Mouse (Mus musculus) gastrocnemius, adult 2 months (tissue): ENCODE results near the gene Ccdc62. TPM values are rescaled to one million over a fixed set of nuclear protein-coding genes. Genes with fewer than 3 reads are reported as not detected.
A peak's percentile ranks its signal among the peaks of the same experiment; 100 is the strongest.

Experiments
- DNase-seq: peaks from one replicate; pipeline ENCODE4 v3.0.0; 2022
- H3K27ac ChIP-seq: fragments of 200-600 bp; 2 replicates; pipeline ENCODE4 v1.8.1; 2022; ENCODE audit warnings: mild to moderate bottlenecking
- H3K4me3 ChIP-seq: fragments of 200-600 bp; 2 replicates; pipeline ENCODE4 v1.8.1; 2022; ENCODE audit warnings: mild to moderate bottlenecking, moderate library complexity
- CTCF ChIP-seq: fragments of 200-600 bp; IDR thresholded peaks from 2 replicates; pipeline ENCODE4 v1.8.1; 2022; ENCODE audit warnings: antibody characterized with exemption, mild to moderate bottlenecking, moderate library complexity
- intact Hi-C: fragments of 180-260 bp; cut with DNase I; formaldehyde crosslinking; loops from one replicate; pipeline ENCODE4 v1.15.1; 2025
- total RNA-seq, 2 experiments: library from RNA; stranded (reverse); gene quantifications; 2 replicates each; pipeline ENCODE4 v1.2.3; 2021

Gene Ccdc62
- total RNA-seq, 2 experiments from 2014 or later, result 0.66 to 0.73 TPM

- Histone ChIP-seq H3K27ac (0 out of 2 replicates have a peak overlapping the region, but pooled peaks have one; percentile 24), H3K4me3 (no peak overlapping the region)
- intact Hi-C loops, result no loop called here
- no peak for DNase-seq
- TF ChIP-seq CTCF, result no peak
These were observed 59.7 kb downstream of the Ccdc62 start for GRCm38 (mm10) chr5:123989941-123990885.

- Histone ChIP-seq H3K27ac (peak overlapping the region; percentile 87), H3K4me3 (no peak overlapping the region)
- DNase-seq, result no peak
- intact Hi-C loops, result no loop called here
- TF ChIP-seq CTCF, result no peak
These were observed 60.8 kb downstream of the Ccdc62 start for GRCm38 (mm10) chr5:123991321-123991720.

DNA sequence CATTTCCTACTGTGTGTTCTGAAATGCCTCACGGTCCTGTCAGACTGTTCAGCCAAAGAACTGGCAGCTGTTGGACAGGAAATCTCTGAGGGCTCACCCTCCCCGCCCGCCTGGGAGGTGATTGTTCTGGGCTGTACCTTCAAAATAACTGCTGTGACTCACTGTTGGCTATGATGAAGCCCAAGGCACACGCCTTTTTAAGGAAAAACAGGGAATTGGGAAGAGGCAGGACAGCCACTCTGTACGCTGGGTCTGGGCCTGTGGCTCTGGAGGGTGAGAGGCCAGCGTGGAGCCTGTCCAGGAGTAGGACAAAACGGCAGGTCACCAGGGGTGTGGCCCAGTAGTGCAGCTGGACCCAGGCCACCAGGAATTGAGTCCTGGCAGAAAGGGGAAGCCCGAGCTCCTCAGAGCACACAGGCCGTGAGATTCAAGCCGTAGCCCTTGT lies 61.7 kb downstream of the Ccdc62 start:
- intact Hi-C loops, result loop anchor here (1.0 kb wide), 1 partner anchor 45 kb away; no protein-coding TSS in a partner anchor
- TF ChIP-seq CTCF, result no peak
- peak overlapping the region; percentile 21; the same call in 1 of the 2 replicates for H3K4me3 ChIP-seq
- DNase-seq, result peak; percentile 80
- H3K27ac ChIP-seq, result peak overlapping the region; percentile 87

GRCm38 (mm10) chr5:123992794-123993193 lies 62.3 kb downstream of the Ccdc62 start:
- Histone ChIP-seq H3K27ac (peak overlapping the region; percentile 87), H3K4me3 (peak overlapping the region; percentile 21; the same call in 1 of the 2 replicates)
- intact Hi-C loops, result loop anchor here (1.0 kb wide), 1 partner anchor 45 kb away; no protein-coding TSS in a partner anchor
- DNase-seq, result peak; percentile 90
- peak; percentile 100; the same call in 1 of the 2 replicates for TF ChIP-seq CTCF

- no peak overlapping the region for H3K27ac ChIP-seq
- no peak for TF ChIP-seq CTCF
- intact Hi-C loops, result no loop called here
- H3K4me3 ChIP-seq, result no peak overlapping the region
- no peak for DNase-seq
These were observed 63.0 kb downstream of the Ccdc62 start for GRCm38 (mm10) chr5:123993263-123994036.

GRCm38 (mm10) chr5:123994468-123994867 lies 64.0 kb downstream of the Ccdc62 start:
- no peak for TF ChIP-seq CTCF
- intact Hi-C loops, result no loop called here
- Histone ChIP-seq H3K27ac (no peak overlapping the region), H3K4me3 (no peak overlapping the region)
- DNase-seq, result no peak

DNA sequence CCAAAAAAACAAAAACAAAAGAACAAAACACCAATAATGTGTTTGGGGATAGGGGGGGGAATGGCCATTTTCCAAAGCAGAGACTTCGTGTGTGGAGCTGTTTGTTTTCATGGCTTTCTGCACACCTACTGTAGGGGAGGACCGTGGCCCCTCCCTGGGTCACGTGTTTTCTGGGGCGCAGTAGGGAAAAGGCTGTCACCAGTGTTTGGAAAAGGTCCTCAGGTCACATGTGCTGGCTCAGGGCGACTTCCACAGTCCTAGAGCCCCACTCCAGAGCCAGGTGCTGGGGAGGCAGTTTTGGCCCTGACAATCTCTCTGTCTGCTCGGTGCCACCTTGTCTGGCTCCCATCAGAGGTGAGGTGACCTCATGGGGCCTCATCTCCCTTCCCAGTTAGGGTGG lies 64.9 kb downstream of the Ccdc62 start:
- intact Hi-C loops, result no loop called here
- no peak for DNase-seq
- H3K4me3 ChIP-seq, result no peak overlapping the region
- H3K27ac ChIP-seq, result no peak overlapping the region
- TF ChIP-seq CTCF, result no peak

- Histone ChIP-seq H3K27ac (no peak overlapping the region), H3K4me3 (no peak overlapping the region)
- DNase-seq, result peak; percentile 58
- peak; percentile 63 for TF ChIP-seq CTCF
- intact Hi-C loops, result no loop called here
These were observed 65.7 kb downstream of the Ccdc62 start for GRCm38 (mm10) chr5:123996194-123996593.

DNA sequence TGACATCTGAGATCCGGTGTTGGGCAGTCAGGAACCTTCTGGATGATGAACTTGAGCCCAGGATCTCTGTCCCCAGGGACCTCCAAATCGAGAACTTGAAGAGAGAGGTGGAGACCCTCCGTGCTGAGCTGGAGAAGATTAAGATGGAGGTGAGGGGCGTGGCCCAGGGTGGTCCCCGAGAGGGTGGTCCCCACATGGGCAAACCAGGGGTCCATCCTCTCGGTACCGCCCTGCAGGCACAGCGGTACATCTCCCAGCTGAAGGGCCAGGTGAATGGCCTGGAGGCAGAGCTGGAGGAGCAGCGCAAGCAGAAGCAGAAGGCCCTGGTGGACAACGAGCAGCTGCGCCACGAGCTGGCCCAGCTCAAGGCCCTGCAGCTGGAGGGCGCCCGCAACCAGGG lies 66.2 kb downstream of the Ccdc62 start:
- intact Hi-C loops, result no loop called here
- peak overlapping the region; percentile 52 for H3K4me3 ChIP-seq
- no peak for DNase-seq
- TF ChIP-seq CTCF, result peak; percentile 35
- peak overlapping the region; percentile 51 for H3K27ac ChIP-seq

- intact Hi-C loops, result no loop called here
- Histone ChIP-seq H3K27ac (peak overlapping the region; percentile 51), H3K4me3 (peak overlapping the region; percentile 52)
- DNase-seq, result peak; percentile 72
- no peak for TF ChIP-seq CTCF
These were observed 66.8 kb downstream of the Ccdc62 start for GRCm38 (mm10) chr5:123997211-123997751.

- TF ChIP-seq CTCF, result no peak
- peak; percentile 47 for DNase-seq
- H3K27ac ChIP-seq, result peak overlapping the region; percentile 51; the same call in 1 of the 2 replicates
- peak overlapping the region; percentile 52 for H3K4me3 ChIP-seq
- intact Hi-C loops, result no loop called here
These were observed 67.3 kb downstream of the Ccdc62 start for GRCm38 (mm10) chr5:123997811-123998210.

- intact Hi-C loops, result no loop called here
- no peak overlapping the region for H3K4me3 ChIP-seq
- TF ChIP-seq CTCF, result no peak
- no peak overlapping the region for H3K27ac ChIP-seq
- no peak for DNase-seq
These were observed 67.9 kb downstream of the Ccdc62 start for GRCm38 (mm10) chr5:123998370-123998769.
